Mouse (Mus musculus): ENCODE measurements around the gene Nfx1. TPM values are rescaled to one million over a fixed set of nuclear protein-coding genes. Genes with fewer than 3 reads are reported as not detected.

Gene Nfx1
- polyA plus RNA-seq, 1 experiment = 104 TPM

- peak overlapping the region; percentile 75 for H3K9ac ChIP-seq (ENCODE audit: low read depth, poor library complexity, severe bottlenecking)
- peaks cover 8% of the 10 kb centered on the region; the same call in 1 of the 2 replicates for H3K36me3 ChIP-seq (ENCODE audit: control insufficient read depth, insufficient read depth, low read length, poor library complexity, severe bottlenecking)
- 0 out of 2 replicates have a peak overlapping the region, but pooled peaks have one; percentile 26 for H3K27ac ChIP-seq (ENCODE audit: insufficient read depth, low read length)
- TF ChIP-seq CTCF (IDR thresholded peaks at IDR 0.05; ENCODE audit: low read depth, low read length) (no peak), POLR2A (IDR thresholded peaks at IDR 0.05; ENCODE audit: insufficient read depth, low read length) (no peak), EP300 (IDR thresholded peaks at IDR 0.05; ENCODE audit: insufficient read depth, low read depth, low read length) (no peak)
- no peaks in the 10 kb centered on the region for H3K4me1 ChIP-seq (ENCODE audit: control insufficient read depth, insufficient read depth, low read length)
- H3K4me3 ChIP-seq (ENCODE audit: low read depth, low read length) = peak overlapping the region; percentile 98
- no peaks in the 10 kb centered on the region for H3K27me3 ChIP-seq (ENCODE audit: control insufficient read depth, insufficient read depth, low read length, poor library complexity, severe bottlenecking)
- H3K9me3 ChIP-seq (replicated peaks; ENCODE audit: control insufficient read depth, insufficient read depth, low read length, poor library complexity, severe bottlenecking) = no peaks in the 10 kb centered on the region
Measured at GRCm38 (mm10) chr4:40970592-40970841, 189 bp upstream of the Nfx1 start.

- Histone ChIP-seq H3K9me3 (replicated peaks; ENCODE audit: control insufficient read depth, insufficient read depth, low read length, poor library complexity, severe bottlenecking) (no peaks in the 10 kb centered on the region), H3K4me1 (ENCODE audit: control insufficient read depth, insufficient read depth, low read length) (no peaks in the 10 kb centered on the region), H3K9ac (ENCODE audit: low read depth, poor library complexity, severe bottlenecking) (peak overlapping the region; percentile 75), H3K36me3 (ENCODE audit: control insufficient read depth, insufficient read depth, low read length, poor library complexity, severe bottlenecking) (peaks cover 13% of the 10 kb centered on the region), H3K4me3 (ENCODE audit: low read depth, low read length) (peak overlapping the region; percentile 98), H3K27ac (ENCODE audit: insufficient read depth, low read length) (0 out of 2 replicates have a peak overlapping the region, but pooled peaks have one; percentile 46), H3K27me3 (ENCODE audit: control insufficient read depth, insufficient read depth, low read length, poor library complexity, severe bottlenecking) (no peaks in the 10 kb centered on the region)
- TF ChIP-seq EP300 (IDR thresholded peaks at IDR 0.05; ENCODE audit: insufficient read depth, low read depth, low read length) = no peak
- TF ChIP-seq CTCF (IDR thresholded peaks at IDR 0.05; ENCODE audit: low read depth, low read length) = peak; percentile 92
Measured at GRCm38 (mm10) chr4:40971744-40972143, 1.0 kb downstream of the Nfx1 start.

GRCm38 (mm10) chr4:40974011-40974410 lies 3.3 kb downstream of the Nfx1 start:
- Histone ChIP-seq H3K27me3 (ENCODE audit: control insufficient read depth, insufficient read depth, low read length, poor library complexity, severe bottlenecking) (no peaks in the 10 kb centered on the region), H3K4me3 (ENCODE audit: low read depth, low read length) (no peak overlapping the region), H3K27ac (ENCODE audit: insufficient read depth, low read length) (no peak overlapping the region), H3K36me3 (ENCODE audit: control insufficient read depth, insufficient read depth, low read length, poor library complexity, severe bottlenecking) (peaks cover 35% of the 10 kb centered on the region), H3K9me3 (replicated peaks; ENCODE audit: control insufficient read depth, insufficient read depth, low read length, poor library complexity, severe bottlenecking) (no peaks in the 10 kb centered on the region), H3K9ac (ENCODE audit: low read depth, poor library complexity, severe bottlenecking) (no peak overlapping the region), H3K4me1 (ENCODE audit: control insufficient read depth, insufficient read depth, low read length) (no peaks in the 10 kb centered on the region)
- no peak for TF ChIP-seq POLR2A (IDR thresholded peaks at IDR 0.05; ENCODE audit: insufficient read depth, low read length)
- no peak for TF ChIP-seq EP300 (IDR thresholded peaks at IDR 0.05; ENCODE audit: insufficient read depth, low read depth, low read length)
- no peak for TF ChIP-seq CTCF (IDR thresholded peaks at IDR 0.05; ENCODE audit: low read depth, low read length)

DNA sequence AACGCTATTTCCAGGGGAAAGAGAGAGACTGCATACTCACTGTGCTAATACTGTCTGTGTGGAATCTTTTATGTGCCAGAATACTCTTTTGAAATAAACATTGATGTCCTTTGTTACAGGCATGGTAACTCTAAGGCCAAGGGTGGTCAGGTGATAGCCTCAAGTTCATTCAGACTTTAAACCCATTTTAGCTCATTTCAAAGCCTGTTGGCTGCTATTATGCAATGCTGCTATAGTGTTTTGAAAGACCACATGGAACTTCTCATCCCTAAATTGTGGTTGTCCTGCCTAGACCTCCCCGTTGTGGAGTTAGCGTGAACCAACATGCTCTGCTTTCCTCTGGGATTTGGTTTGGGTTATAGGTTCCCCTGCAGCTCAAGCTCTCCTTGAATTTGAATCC lies 5.0 kb downstream of the Nfx1 start:
- H3K27ac ChIP-seq (ENCODE audit: insufficient read depth, low read length) = no peak overlapping the region
- H3K9ac ChIP-seq (ENCODE audit: low read depth, poor library complexity, severe bottlenecking) = no peak overlapping the region
- H3K9me3 ChIP-seq (replicated peaks; ENCODE audit: control insufficient read depth, insufficient read depth, low read length, poor library complexity, severe bottlenecking) = no peaks in the 10 kb centered on the region
- H3K36me3 ChIP-seq (ENCODE audit: control insufficient read depth, insufficient read depth, low read length, poor library complexity, severe bottlenecking) = peaks cover 49% of the 10 kb centered on the region
- no peak for TF ChIP-seq CTCF (IDR thresholded peaks at IDR 0.05; ENCODE audit: low read depth, low read length)
- no peak for TF ChIP-seq POLR2A (IDR thresholded peaks at IDR 0.05; ENCODE audit: insufficient read depth, low read length)
- no peak for TF ChIP-seq EP300 (IDR thresholded peaks at IDR 0.05; ENCODE audit: insufficient read depth, low read depth, low read length)
- H3K4me3 ChIP-seq (ENCODE audit: low read depth, low read length) = no peak overlapping the region
- no peaks in the 10 kb centered on the region for H3K4me1 ChIP-seq (ENCODE audit: control insufficient read depth, insufficient read depth, low read length)
- no peaks in the 10 kb centered on the region for H3K27me3 ChIP-seq (ENCODE audit: control insufficient read depth, insufficient read depth, low read length, poor library complexity, severe bottlenecking)

DNA sequence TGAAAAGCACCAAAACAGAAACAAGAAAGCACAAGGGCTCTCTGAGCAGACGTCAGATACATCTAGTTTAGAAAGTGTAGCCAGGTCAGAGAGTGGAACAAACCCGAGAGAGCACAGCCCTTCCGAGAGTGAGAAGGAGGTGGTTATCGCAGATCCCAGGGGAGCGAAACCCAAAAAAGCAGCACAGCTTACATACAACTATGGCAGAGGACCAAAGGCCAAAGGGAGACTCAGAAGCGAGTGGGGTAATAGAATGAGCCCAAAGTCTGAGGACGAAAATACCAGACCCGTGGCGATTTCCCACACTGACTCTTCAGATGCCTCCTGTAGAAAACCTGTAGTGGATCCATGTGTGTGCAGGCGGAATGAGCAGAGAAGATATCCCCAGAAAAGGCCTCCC lies 5.9 kb downstream of the Nfx1 start:
- Histone ChIP-seq H3K36me3 (ENCODE audit: control insufficient read depth, insufficient read depth, low read length, poor library complexity, severe bottlenecking) (peaks cover 58% of the 10 kb centered on the region), H3K9me3 (replicated peaks; ENCODE audit: control insufficient read depth, insufficient read depth, low read length, poor library complexity, severe bottlenecking) (no peaks in the 10 kb centered on the region), H3K9ac (ENCODE audit: low read depth, poor library complexity, severe bottlenecking) (no peak overlapping the region), H3K27me3 (ENCODE audit: control insufficient read depth, insufficient read depth, low read length, poor library complexity, severe bottlenecking) (no peaks in the 10 kb centered on the region), H3K4me3 (ENCODE audit: low read depth, low read length) (no peak overlapping the region), H3K4me1 (ENCODE audit: control insufficient read depth, insufficient read depth, low read length) (no peaks in the 10 kb centered on the region), H3K27ac (ENCODE audit: insufficient read depth, low read length) (no peak overlapping the region)
- TF ChIP-seq CTCF (IDR thresholded peaks at IDR 0.05; ENCODE audit: low read depth, low read length) (no peak), POLR2A (IDR thresholded peaks at IDR 0.05; ENCODE audit: insufficient read depth, low read length) (no peak), EP300 (IDR thresholded peaks at IDR 0.05; ENCODE audit: insufficient read depth, low read depth, low read length) (no peak)

- Histone ChIP-seq H3K9ac (ENCODE audit: low read depth, poor library complexity, severe bottlenecking) (no peak overlapping the region), H3K27me3 (ENCODE audit: control insufficient read depth, insufficient read depth, low read length, poor library complexity, severe bottlenecking) (no peaks in the 10 kb centered on the region), H3K36me3 (ENCODE audit: control insufficient read depth, insufficient read depth, low read length, poor library complexity, severe bottlenecking) (peaks cover 82% of the 10 kb centered on the region), H3K9me3 (replicated peaks; ENCODE audit: control insufficient read depth, insufficient read depth, low read length, poor library complexity, severe bottlenecking) (no peaks in the 10 kb centered on the region), H3K27ac (ENCODE audit: insufficient read depth, low read length) (no peak overlapping the region), H3K4me1 (ENCODE audit: control insufficient read depth, insufficient read depth, low read length) (no peaks in the 10 kb centered on the region), H3K4me3 (ENCODE audit: low read depth, low read length) (no peak overlapping the region)
- TF ChIP-seq CTCF (IDR thresholded peaks at IDR 0.05; ENCODE audit: low read depth, low read length) (no peak), POLR2A (IDR thresholded peaks at IDR 0.05; ENCODE audit: insufficient read depth, low read length) (no peak), EP300 (IDR thresholded peaks at IDR 0.05; ENCODE audit: insufficient read depth, low read depth, low read length) (no peak)
Measured at GRCm38 (mm10) chr4:40979430-40979829, 8.7 kb downstream of the Nfx1 start.

Measured in ES-Bruce4 (cell line).